Mouse (Mus musculus): ENCODE results near the gene Atxn7.

Atxn7 gene

DNA sequence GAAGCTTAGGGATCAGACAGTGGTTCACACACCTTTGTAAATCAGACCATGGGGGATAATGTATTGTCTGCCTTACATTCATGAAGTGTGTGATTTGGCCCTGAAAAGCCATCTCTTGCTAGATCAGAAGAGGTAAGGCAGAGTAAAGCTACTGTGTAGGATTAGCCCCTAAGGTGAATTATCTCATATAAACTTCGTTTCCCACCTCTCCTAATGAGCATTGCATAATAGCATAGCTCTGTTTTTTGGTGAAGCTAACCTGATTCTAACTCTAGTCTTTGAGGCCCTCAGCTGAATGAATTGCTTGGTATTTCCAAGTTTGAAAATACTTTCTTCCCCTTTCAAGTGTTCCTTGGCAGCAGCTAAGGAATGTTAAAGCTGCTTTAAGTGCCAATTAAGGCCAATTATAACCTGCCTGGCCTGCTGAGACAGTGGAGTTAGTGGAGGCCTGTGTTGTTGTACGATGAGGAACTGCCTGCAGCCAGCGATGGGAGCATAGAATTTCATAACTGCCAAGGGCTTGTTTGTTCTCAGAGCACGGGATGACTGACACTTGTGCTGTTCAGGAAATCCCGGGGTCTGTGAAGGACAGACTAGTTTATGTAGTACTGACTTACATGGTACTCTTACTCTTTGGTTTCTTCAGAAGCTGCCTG lies 103.4 kb downstream of the Atxn7 start:
- DNase-seq (ENCODE audit: low read depth) = no peak

GRCm38 (mm10) chr14:14065142-14065498 lies 103.9 kb downstream of the Atxn7 start:
- no peak for DNase-seq (ENCODE audit: low read depth)

- no peak for DNase-seq (ENCODE audit: low read depth)
These were observed 105.0 kb downstream of the Atxn7 start for GRCm38 (mm10) chr14:14066241-14066640.

GRCm38 (mm10) chr14:14067648-14068472 lies 106.6 kb downstream of the Atxn7 start:
- DNase-seq (ENCODE audit: low read depth) = peak; percentile 17

DNA sequence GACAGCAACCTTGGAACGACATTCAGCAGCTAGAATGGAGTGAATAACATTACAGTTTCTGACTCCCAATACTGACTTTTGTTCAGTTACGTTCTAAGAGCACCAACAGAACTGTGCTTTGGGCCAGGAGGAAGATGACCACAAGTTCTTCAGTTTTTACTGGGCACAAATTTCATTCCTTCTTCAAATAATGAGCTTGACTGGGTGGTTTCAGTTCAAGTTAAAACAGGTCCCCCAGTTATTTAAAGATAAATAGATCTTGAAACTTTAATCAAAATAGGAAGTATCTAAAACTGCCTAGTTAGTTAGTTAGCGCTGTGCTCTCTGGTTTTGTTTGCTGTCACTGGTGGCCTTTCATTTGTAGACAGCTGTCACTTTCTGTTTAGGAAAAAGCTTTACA lies 107.3 kb downstream of the Atxn7 start:
- no peak for DNase-seq (ENCODE audit: low read depth)

DNA sequence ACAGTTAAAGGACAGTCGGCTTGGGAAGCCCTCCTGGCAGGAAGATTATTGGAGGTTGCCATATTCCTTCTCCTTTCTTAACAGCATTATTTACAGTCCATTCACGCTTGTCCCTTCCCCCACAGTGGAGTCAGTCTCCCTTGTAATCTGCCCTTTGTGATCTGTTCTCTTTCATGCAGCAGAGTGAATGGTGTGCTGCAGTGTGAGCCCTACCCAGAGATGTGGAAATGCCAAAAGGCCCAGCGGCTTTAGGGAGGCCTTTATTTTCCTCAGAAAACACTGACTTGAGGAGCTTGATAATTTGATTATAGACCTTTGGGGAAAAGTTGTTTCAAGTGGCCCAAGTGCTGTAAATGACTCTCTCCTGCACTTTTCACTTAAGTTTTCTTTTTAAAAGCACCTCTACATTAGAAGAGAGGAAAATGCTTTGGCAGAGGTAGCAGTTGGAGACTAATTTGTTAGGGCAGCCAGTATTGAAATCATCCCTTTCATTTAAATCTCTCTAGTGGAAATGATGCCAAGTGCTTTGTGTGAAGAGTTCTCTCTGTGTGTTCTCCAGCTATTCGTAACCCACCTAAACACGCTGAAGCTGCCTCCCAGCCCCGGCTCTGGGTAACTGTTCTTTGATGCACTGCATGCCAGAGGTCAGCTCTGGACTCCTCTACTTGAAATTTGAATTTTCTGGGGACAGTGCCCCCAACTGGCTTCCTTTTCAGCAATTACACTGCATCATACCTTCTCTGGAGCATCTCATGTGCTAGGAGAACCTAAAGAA lies 109.5 kb downstream of the Atxn7 start:
- no peak for DNase-seq (ENCODE audit: low read depth)

- DNase-seq (ENCODE audit: low read depth) = no peak
These were observed 110.2 kb downstream of the Atxn7 start for GRCm38 (mm10) chr14:14071456-14071855.

DNA sequence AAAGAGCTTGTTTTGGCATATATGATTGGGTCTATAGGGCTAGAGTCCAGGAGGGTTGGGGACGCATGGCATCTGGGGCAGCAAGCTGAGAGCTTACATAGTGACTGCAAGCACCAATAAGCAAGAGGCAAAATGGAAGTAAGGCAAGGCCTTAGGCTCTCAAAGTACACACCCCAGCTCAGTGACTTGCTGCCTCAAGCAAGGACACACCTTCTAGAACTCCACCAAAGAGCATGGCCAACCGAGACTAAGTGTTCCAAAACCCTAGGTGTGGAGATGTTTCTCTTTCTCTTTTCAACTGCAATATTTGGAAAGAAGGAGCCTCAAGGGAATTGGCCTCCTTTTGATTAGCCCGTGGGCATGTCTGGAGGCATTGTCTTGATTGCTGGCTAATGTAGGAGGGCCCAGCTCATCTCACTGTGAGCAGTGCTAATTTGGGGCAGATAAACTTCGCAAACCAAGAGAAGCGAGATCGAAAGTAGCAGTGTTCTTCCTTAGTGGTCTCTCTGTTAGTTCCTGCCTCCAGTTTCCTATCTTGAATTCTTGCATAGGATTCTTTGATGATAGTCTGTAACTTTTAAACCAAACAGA lies 119.5 kb downstream of the Atxn7 start:
- DNase-seq (ENCODE audit: low read depth) = no peak

DNA sequence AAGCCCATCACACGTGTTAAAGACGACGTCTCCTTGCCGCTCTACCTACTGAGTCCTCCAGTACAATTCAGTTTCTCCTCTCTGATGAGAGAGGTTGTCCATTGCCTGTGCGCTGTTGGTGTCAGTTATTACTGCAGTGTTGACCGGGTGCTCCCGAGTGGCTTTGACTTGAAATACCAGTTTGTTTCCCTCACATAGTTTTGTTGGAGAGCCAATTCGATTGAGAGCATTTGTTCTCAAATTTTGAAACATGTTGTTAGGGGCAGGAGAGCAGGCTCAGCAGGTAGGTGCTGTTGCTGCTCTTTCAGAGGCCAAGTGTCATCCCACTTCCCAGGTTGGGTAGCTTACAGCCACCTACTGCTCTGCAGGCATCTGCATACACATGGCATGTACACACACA lies 122.6 kb downstream of the Atxn7 start:
- DNase-seq (ENCODE audit: low read depth) = no peak

GRCm38 (mm10) chr14:14086711-14087263 lies 125.5 kb downstream of the Atxn7 start:
- no peak for DNase-seq (ENCODE audit: low read depth)

DNA sequence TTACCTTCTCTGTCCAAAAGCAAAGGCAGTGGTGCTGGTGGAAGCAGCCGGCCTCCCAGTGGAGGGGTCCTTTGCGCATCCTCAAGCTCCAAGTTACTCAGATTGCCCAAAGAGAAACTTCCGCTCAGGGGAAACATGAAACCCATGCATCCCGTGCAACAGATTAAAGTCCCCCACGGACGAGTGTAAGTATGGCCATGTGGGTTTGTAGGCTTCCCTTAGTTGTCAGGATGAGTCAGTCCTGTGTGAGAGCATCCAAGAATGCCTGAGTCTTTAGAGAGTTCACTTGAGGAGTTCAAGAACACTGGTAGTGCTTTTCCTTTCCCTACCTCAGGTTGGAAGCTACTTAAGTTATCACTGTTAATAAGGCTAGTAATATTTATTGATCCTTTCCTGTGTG lies 126.1 kb downstream of the Atxn7 start:
- DNase-seq (ENCODE audit: low read depth) = no peak

DNA sequence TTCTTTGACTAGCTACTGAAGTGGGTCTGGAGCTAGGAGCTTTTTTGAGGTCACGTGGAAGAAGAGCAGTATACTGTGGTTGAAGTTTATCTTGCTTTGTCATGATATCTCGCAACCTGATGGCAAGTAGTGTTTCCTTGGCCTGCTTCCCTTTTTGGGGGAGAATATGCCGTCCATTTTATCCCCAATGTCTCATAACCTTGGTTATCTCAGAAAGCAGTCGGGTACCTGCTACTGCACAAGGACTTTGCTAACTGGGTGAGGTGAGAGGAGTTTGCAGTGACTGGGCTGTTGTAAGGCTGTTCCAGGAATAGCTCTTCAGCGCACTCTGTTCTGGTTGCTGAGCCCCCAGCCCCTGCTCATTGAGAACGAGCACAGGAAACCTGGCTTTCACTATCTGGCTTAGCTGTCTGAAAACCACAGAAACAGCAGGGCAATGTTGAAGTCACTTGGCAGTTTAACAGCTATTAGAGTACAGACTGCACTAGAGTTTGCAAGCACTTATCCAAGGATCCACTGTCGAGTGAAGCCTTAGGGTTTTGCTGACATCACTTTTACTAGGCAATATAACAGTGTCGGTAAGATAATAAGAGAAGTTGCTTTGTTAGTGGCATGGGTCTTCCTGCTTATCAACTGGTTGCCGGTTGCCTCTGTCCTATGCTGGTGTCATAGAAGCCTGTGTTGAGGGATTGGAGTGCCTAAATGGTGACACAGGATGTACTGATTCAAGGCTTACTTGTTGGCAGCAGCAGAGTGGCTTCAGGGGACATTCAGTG lies 127.0 kb downstream of the Atxn7 start:
- peak; percentile 56 for DNase-seq (ENCODE audit: low read depth)

- DNase-seq (ENCODE audit: low read depth) = no peak
These were observed 129.3 kb downstream of the Atxn7 start for GRCm38 (mm10) chr14:14090571-14090970.

DNA sequence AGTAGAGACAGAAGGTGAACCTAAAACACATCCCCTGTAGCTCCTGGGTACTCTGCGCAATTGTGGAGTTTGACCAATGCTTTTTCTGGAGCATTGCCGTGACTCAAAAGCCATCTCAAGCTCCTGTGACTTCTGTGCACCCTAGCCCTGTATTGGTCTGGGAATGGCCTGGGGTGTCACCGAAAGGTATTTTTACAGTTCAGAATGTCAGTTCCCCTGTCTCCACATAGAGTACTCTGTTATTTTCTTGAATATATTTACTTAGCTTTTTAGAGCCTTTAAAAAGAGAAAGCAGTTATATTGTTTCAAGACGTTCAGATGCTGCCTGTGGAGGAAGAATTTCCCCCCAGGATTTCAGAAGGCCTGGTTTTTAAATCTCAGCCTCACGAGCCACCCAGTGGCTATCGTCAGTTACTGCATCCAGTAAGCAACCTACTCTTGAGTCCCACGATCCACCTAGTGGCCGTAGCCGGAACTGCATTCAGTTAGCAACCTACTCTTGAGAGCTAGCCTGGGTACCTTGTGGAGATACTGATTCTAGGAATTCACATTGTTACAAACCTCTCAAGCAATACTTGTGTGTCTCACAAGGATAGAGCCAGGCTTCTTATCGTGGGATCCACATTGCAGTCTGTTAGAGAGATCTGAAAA lies 137.2 kb downstream of the Atxn7 start:
- peak; percentile 92 for DNase-seq (ENCODE audit: low read depth)

- no peak for DNase-seq (ENCODE audit: low read depth)
These were observed 139.6 kb downstream of the Atxn7 start for GRCm38 (mm10) chr14:14100773-14101280.

GRCm38 (mm10) chr14:14101296-14101695 lies 140.1 kb downstream of the Atxn7 start:
- no peak for DNase-seq (ENCODE audit: low read depth)

GRCm38 (mm10) chr14:14104213-14104929 lies 143.1 kb downstream of the Atxn7 start:
- no peak for DNase-seq (ENCODE audit: low read depth)

DNA sequence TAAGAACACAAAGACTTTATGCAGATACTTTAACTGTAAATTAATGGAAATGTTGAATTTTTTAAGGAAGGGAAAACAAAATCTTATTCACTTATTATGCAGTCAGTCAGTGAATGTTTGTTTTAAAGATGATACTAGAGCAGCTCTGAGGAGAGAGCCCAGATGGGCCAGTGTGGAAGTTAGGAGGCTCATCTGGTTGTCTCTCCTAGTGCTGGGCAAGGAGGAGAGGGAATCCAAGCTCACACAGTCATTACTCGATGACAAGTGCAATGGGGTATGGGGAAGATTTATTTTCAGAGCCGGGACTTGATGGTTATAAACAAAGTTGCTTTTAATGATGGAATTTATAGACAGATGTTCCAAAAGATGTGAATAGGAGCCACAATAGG lies 143.7 kb downstream of the Atxn7 start:
- DNase-seq (ENCODE audit: low read depth) = no peak

DNA sequence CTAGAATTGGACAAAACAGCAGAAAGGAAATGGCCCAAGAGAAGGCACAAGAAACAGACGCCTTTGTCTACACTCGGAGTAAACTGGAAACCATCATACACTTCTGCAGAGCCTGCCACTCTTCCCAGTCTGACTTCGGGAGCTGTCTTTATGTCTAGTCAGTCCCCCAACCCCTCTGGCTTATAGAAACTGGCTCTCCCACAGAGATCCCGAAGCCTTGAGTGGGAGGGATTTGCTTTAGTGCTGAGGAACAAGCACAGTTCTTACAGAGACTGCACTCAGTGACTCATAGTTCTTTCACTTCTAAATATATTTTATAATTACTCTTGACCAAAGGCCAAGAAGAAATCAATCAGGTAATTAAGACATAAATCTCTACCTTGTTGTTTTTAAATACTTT lies 149.5 kb downstream of the Atxn7 start:
- no peak for DNase-seq (ENCODE audit: low read depth)
